Mouse (Mus musculus) MEL (cell line): ENCODE measurements around the gene Stab2.

Experiments
- CTCF ChIP-seq, 3 experiments: IDR thresholded peaks in 2 of 3; conservative IDR thresholded peaks in 1 of 3; 2 replicates each; pipeline ENCODE4 v1.5.1; 2011 to 2012; ENCODE audit warnings: low read length in 3 of 3, low read depth in 2 of 3, mild to moderate bottlenecking in 2 of 3, improper control_type of control experiment in 1 of 3, inconsistent platforms in 1 of 3, mixed read lengths in 1 of 3, moderate library complexity in 1 of 3; ENCODE audit not compliant: control insufficient read depth in 1 of 3, insufficient read depth in 1 of 3, poor library complexity in 1 of 3, severe bottlenecking in 1 of 3
- E2F4 ChIP-seq: IDR thresholded peaks from 2 replicates; pipeline ENCODE4 v1.6.1; 2011; ENCODE audit warnings: low read depth, low read length, improper control_type of control experiment, borderline replicate concordance
- EP300 ChIP-seq, 2 experiments: IDR thresholded peaks; 2 replicates each; pipeline ENCODE4 v1.6.1; 2011; ENCODE audit warnings: improper control_type of control experiment in 2 of 2, low read length in 2 of 2, low read depth in 1 of 2, mild to moderate bottlenecking in 1 of 2
- GATA1 ChIP-seq: IDR thresholded peaks from 2 replicates; pipeline ENCODE4 v1.6.1; 2011; ENCODE audit warnings: low read depth, low read length, improper control_type of control experiment
- MAZ ChIP-seq: IDR thresholded peaks from 2 replicates; pipeline ENCODE4 v1.6.1; 2012; ENCODE audit warnings: low read depth, mild to moderate bottlenecking, inconsistent platforms, low read length, improper control_type of control experiment
- MYC ChIP-seq: IDR thresholded peaks from 2 replicates; pipeline ENCODE4 v1.6.1; 2011; ENCODE audit warnings: low read depth, mild to moderate bottlenecking, low read length, improper control_type of control experiment, moderate library complexity
- POLR2AphosphoS5 ChIP-seq: IDR thresholded peaks from 2 replicates; pipeline ENCODE4 v1.6.1; 2012; ENCODE audit warnings: low read depth, borderline replicate concordance, mild to moderate bottlenecking, inconsistent platforms, low read length, moderate library complexity, mixed read lengths
- TAL1 ChIP-seq: IDR thresholded peaks from 2 replicates; pipeline ENCODE4 v1.6.1; 2012; ENCODE audit warnings: mild to moderate bottlenecking, inconsistent platforms, low read length, moderate library complexity, mixed read lengths
- TCF12 ChIP-seq: IDR thresholded peaks from 2 replicates; pipeline ENCODE4 v1.6.1; 2014; ENCODE audit warnings: low read depth, mild to moderate bottlenecking, inconsistent platforms, low read length, improper control_type of control experiment, moderate library complexity
- UBTF ChIP-seq: IDR thresholded peaks from 2 replicates; pipeline ENCODE4 v1.6.1; 2012; ENCODE audit warnings: low read depth, mild to moderate bottlenecking, inconsistent platforms, low read length, improper control_type of control experiment, moderate library complexity, borderline replicate concordance; ENCODE audit not compliant: insufficient read depth
- USF1 ChIP-seq: IDR thresholded peaks from 2 replicates; pipeline ENCODE4 v1.6.1; 2014; ENCODE audit warnings: low read depth, mild to moderate bottlenecking, inconsistent platforms, low read length, improper control_type of control experiment, moderate library complexity

DNA sequence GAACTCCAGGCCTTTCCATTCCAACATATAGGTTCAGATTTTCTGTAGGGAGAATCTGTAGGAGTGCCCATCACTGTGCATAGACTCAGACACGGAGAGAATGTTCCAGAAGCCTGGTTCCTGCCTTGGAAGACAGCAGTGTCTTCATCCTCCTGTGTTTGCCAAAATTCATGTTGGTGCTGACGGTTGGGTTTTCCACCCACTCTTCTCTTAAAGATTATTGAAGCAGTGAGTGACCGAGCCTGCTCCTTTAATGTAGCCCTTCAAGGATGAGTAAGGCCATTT lies 332 bp upstream of the Stab2 start:
- no peak for TF ChIP-seq EP300 (IDR thresholded peaks at IDR 0.05; ENCODE audit: low read depth in 1 of 2, low read length in 2 of 2)
- TF ChIP-seq TCF12, result no peak
- no peak for TF ChIP-seq TAL1
- TF ChIP-seq GATA1, result no peak
- TF ChIP-seq MYC, result no peak
- TF ChIP-seq USF1, result no peak
- TF ChIP-seq CTCF (IDR thresholded peaks at IDR 0.05 in 2 of 3, conservative IDR thresholded peaks at IDR 0.05 in 1 of 3; ENCODE audit: control insufficient read depth in 1 of 3, insufficient read depth in 1 of 3, low read depth in 2 of 3, low read length in 3 of 3, poor library complexity in 1 of 3, severe bottlenecking in 1 of 3), result no peak
- TF ChIP-seq MAZ, result no peak
- TF ChIP-seq UBTF, result no peak
- TF ChIP-seq POLR2AphosphoS5, result no peak
- no peak for TF ChIP-seq E2F4
